23 mouse cellular contexts compared by ENCODE assay signal in genomic region chr6:9042391-9042790, GRCm38 (mm10).
A peak's percentile ranks its signal among the peaks of the same experiment; 100 is the strongest.
DNase-seq lines count a peak whose midpoint lies in the region; ATAC-seq and TF ChIP-seq lines count a peak whose summit lies in the region.
"Had no signal": no experiment of that assay in that cellular context is flagged by ENCODE, and none has a peak within 500 bp of the region (broad histone marks: within the 10 kb centered on the region; RNA-seq: fewer than 3 reads in every experiment).

No protein-coding gene starts in this region.

- 33% methylated on average over 1 of the region's 1 CpGs for WGBS in forebrain, embryonic 16.5 days
- WGBS in forebrain, embryonic 12.5 days: 25% methylated on average over 1 of the region's 1 CpGs
- 43% methylated on average over 1 of the region's 1 CpGs for whole genome bisulfite sequencing in hindbrain, embryonic 13.5 days
- 22% methylated on average over 1 of the region's 1 CpGs for WGBS in hindbrain, embryonic 12.5 days
- 19% methylated on average over 1 of the region's 1 CpGs for WGBS in midbrain, postnatal 0 days
- 19% methylated on average over 1 of the region's 1 CpGs for WGBS in midbrain, embryonic 11.5 days

- no peaks in the 10 kb centered on the region for H3K4me1 ChIP-seq in forebrain, embryonic 16.5 days (replicated peaks; ENCODE audit: control insufficient read depth, insufficient read depth, low read length)
- no peaks in the 10 kb centered on the region for H3K4me1 ChIP-seq in forebrain, embryonic 12.5 days
- peaks cover 9% of the 10 kb centered on the region; the same call in 1 of the 2 replicates for H3K4me1 ChIP-seq in hindbrain, embryonic 13.5 days (replicated peaks)
- H3K4me1 ChIP-seq in hindbrain, embryonic 12.5 days: no peaks in the 10 kb centered on the region
- H3K4me1 ChIP-seq in midbrain, postnatal 0 days (ENCODE audit: insufficient read depth, low read length): no peaks in the 10 kb centered on the region
- H3K4me1 ChIP-seq in midbrain, embryonic 11.5 days (ENCODE audit: control insufficient read depth, insufficient read depth, low read length): no peaks in the 10 kb centered on the region
- H3K4me1 ChIP-seq: embryonic facial prominence, embryonic 10.5 days; embryonic facial prominence, embryonic 12.5 days had no signal

- H3K9me3 ChIP-seq in forebrain, embryonic 16.5 days (ENCODE audit: control insufficient read depth, low read length): no peaks in the 10 kb centered on the region
- H3K9me3 ChIP-seq in forebrain, embryonic 12.5 days: no peaks in the 10 kb centered on the region
- H3K9me3 ChIP-seq in hindbrain, embryonic 13.5 days: no peaks in the 10 kb centered on the region
- H3K9me3 ChIP-seq in hindbrain, embryonic 12.5 days (replicated peaks): no peaks in the 10 kb centered on the region
- H3K9me3 ChIP-seq in midbrain, postnatal 0 days (ENCODE audit: low read length): no peaks in the 10 kb centered on the region
- no peaks in the 10 kb centered on the region for H3K9me3 ChIP-seq in midbrain, embryonic 11.5 days (ENCODE audit: control insufficient read depth, low read length)
- H3K9me3 ChIP-seq: embryonic facial prominence, embryonic 10.5 days; embryonic facial prominence, embryonic 12.5 days; G1E had no signal

- peak; percentile 73 to 79 for DNase-seq in cerebellum, postnatal 10 days
- DNase-seq in cerebellum, postnatal 36 days: no peak
- peak; percentile 11 for DNase-seq in midbrain, postnatal 0 days (ENCODE audit: low spot score)
- no peak for DNase-seq in midbrain, embryonic 11.5 days (ENCODE audit: low spot score, missing footprints)
- DNase-seq: adrenal gland, adult 8-10 months; adrenal gland, postnatal 14 days; adrenal gland, postnatal 36 days; B cell, adult 2 months; cerebellum, adult 11-12 months; cerebellum, adult 2 months; cerebellum, adult 9-10 months had no signal

- ATAC-seq in forebrain, embryonic 16.5 days: 0 out of 2 replicates have a peak, but pooled peaks have one; percentile 36
- ATAC-seq in forebrain, embryonic 12.5 days (ENCODE audit: low FRiP score): no peak
- ATAC-seq in hindbrain, embryonic 13.5 days (ENCODE audit: low FRiP score): no peak
- no peak for ATAC-seq in hindbrain, embryonic 12.5 days (ENCODE audit: low FRiP score)
- ATAC-seq in midbrain, postnatal 0 days (ENCODE audit: low FRiP score): 0 out of 2 replicates have a peak, but pooled peaks have one; percentile 41
- ATAC-seq in midbrain, embryonic 11.5 days (ENCODE audit: low FRiP score): no peak
- ATAC-seq: activated CD4-positive, CD25-positive, alpha-beta regulatory T cell, adult 4 months; CD4-positive, CD25-positive, alpha-beta regulatory T cell, adult 4 months; forebrain, embryonic 14.5 days; Patski had no signal

- no peak for TF ChIP-seq CTCF in midbrain, postnatal 0 days (IDR thresholded peaks at IDR 0.05)

- H3K4me2 ChIP-seq in forebrain, embryonic 16.5 days (ENCODE audit: low read length): no peak overlapping the region
- H3K4me2 ChIP-seq in forebrain, embryonic 12.5 days: no peak overlapping the region
- no peak overlapping the region for H3K4me2 ChIP-seq in hindbrain, embryonic 13.5 days
- H3K4me2 ChIP-seq in hindbrain, embryonic 12.5 days (replicated peaks): no peak overlapping the region
- H3K4me2 ChIP-seq in midbrain, postnatal 0 days (ENCODE audit: low read depth, low read length, poor library complexity, severe bottlenecking): no peak overlapping the region
- no peak overlapping the region for H3K4me2 ChIP-seq in midbrain, embryonic 11.5 days
- H3K4me2 ChIP-seq: embryonic facial prominence, embryonic 12.5 days had no signal

- no peaks in the 10 kb centered on the region for H3K36me3 ChIP-seq in forebrain, embryonic 16.5 days (ENCODE audit: control insufficient read depth, insufficient read depth)
- no peaks in the 10 kb centered on the region for H3K36me3 ChIP-seq in forebrain, embryonic 12.5 days (replicated peaks)
- H3K36me3 ChIP-seq in hindbrain, embryonic 13.5 days: no peaks in the 10 kb centered on the region
- no peaks in the 10 kb centered on the region for H3K36me3 ChIP-seq in hindbrain, embryonic 12.5 days
- H3K36me3 ChIP-seq in midbrain, postnatal 0 days (ENCODE audit: insufficient read depth, low read length): no peaks in the 10 kb centered on the region
- H3K36me3 ChIP-seq in midbrain, embryonic 11.5 days (ENCODE audit: control insufficient read depth, insufficient read depth, low read length): no peaks in the 10 kb centered on the region
- H3K36me3 ChIP-seq: embryonic facial prominence, embryonic 10.5 days; embryonic facial prominence, embryonic 12.5 days; G1E had no signal

- H3K27me3 ChIP-seq in forebrain, embryonic 16.5 days (replicated peaks; ENCODE audit: control insufficient read depth, insufficient read depth, low read length): no peaks in the 10 kb centered on the region
- H3K27me3 ChIP-seq in forebrain, embryonic 12.5 days: no peaks in the 10 kb centered on the region
- H3K27me3 ChIP-seq in hindbrain, embryonic 13.5 days: no peaks in the 10 kb centered on the region
- no peaks in the 10 kb centered on the region for H3K27me3 ChIP-seq in hindbrain, embryonic 12.5 days
- no peaks in the 10 kb centered on the region for H3K27me3 ChIP-seq in midbrain, postnatal 0 days (ENCODE audit: insufficient read depth, low read length)
- no peaks in the 10 kb centered on the region for H3K27me3 ChIP-seq in midbrain, embryonic 11.5 days (ENCODE audit: control insufficient read depth, insufficient read depth, low read length)
- H3K27me3 ChIP-seq: CH12.LX; embryonic facial prominence, embryonic 12.5 days had no signal

- no peak overlapping the region for H3K4me3 ChIP-seq in forebrain, embryonic 16.5 days (replicated peaks; ENCODE audit: low read length)
- no peak overlapping the region for H3K4me3 ChIP-seq in forebrain, embryonic 12.5 days (replicated peaks)
- H3K4me3 ChIP-seq in hindbrain, embryonic 13.5 days: no peak overlapping the region
- no peak overlapping the region for H3K4me3 ChIP-seq in hindbrain, embryonic 12.5 days
- no peak overlapping the region for H3K4me3 ChIP-seq in midbrain, postnatal 0 days (ENCODE audit: low read depth, low read length)
- H3K4me3 ChIP-seq in midbrain, embryonic 11.5 days (ENCODE audit: low read depth, low read length): no peak overlapping the region
- H3K4me3 ChIP-seq: embryonic facial prominence, embryonic 10.5 days; embryonic facial prominence, embryonic 12.5 days had no signal

- H3K27ac ChIP-seq in forebrain, embryonic 16.5 days (ENCODE audit: low read length): no peak overlapping the region
- no peak overlapping the region for H3K27ac ChIP-seq in forebrain, embryonic 12.5 days
- H3K27ac ChIP-seq in hindbrain, embryonic 13.5 days: peak overlapping the region; percentile 24; the same call in 1 of the 2 replicates
- H3K27ac ChIP-seq in hindbrain, embryonic 12.5 days: no peak overlapping the region
- H3K27ac ChIP-seq in midbrain, postnatal 0 days (ENCODE audit: low read depth, low read length): no peak overlapping the region
- no peak overlapping the region for H3K27ac ChIP-seq in midbrain, embryonic 11.5 days (ENCODE audit: low read depth, low read length)
- H3K27ac ChIP-seq: embryonic facial prominence, embryonic 10.5 days; embryonic facial prominence, embryonic 12.5 days had no signal

- H3K9ac ChIP-seq in forebrain, embryonic 16.5 days (replicated peaks; ENCODE audit: low read depth, low read length): no peak overlapping the region
- H3K9ac ChIP-seq in forebrain, embryonic 12.5 days: no peak overlapping the region
- no peak overlapping the region for H3K9ac ChIP-seq in hindbrain, embryonic 13.5 days
- no peak overlapping the region for H3K9ac ChIP-seq in hindbrain, embryonic 12.5 days
- H3K9ac ChIP-seq in midbrain, postnatal 0 days (replicated peaks; ENCODE audit: low read length, poor library complexity, severe bottlenecking): no peak overlapping the region
- H3K9ac ChIP-seq in midbrain, embryonic 11.5 days (ENCODE audit: low read length): no peak overlapping the region
- H3K9ac ChIP-seq: embryonic facial prominence, embryonic 12.5 days had no signal

Comparison
In these comparisons a context has a peak if more than half of its experiments do, and no peak if none do; other contexts are left out.
1. DNase-seq: peak in cerebellum, postnatal 10 days (2 of 2) and midbrain, postnatal 0 days (single experiment); none in cerebellum, postnatal 36 days (0 of 2) and midbrain, embryonic 11.5 days (single experiment).
2. ATAC-seq: peak in forebrain, embryonic 16.5 days (single experiment) and midbrain, postnatal 0 days (single experiment); none in forebrain, embryonic 12.5 days (single experiment), hindbrain, embryonic 13.5 days (single experiment), hindbrain, embryonic 12.5 days (single experiment) and midbrain, embryonic 11.5 days (single experiment).